In the genomic region with DNA sequence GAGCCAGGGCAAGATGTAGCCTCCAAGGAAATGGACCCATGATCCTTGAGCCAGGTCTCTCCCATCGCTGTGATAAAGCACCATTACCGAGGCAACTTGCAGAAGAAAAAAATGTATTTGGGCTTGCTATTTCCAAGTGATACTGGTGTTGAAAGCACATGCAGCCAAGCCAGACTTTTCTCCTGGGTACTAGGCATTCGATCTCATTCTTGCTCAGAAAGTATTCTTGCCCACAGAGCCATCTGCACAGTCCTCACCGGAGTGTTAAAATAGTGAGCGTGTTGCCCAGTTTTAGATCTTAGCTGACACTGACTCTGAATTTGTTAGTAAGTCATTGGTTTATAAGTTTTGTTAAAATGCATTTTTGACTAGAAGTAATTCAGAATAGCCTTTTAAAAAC, we compare ENCODE assay signal across 10 mouse cellular contexts.
"Had no signal": no experiment of that assay in that cellular context is flagged by ENCODE, and none has a peak within 500 bp of the region (broad histone marks: within the 10 kb centered on the region; RNA-seq: fewer than 3 reads in every experiment).

No protein-coding gene starts in this region.

- DNase-seq: kidney, adult 11 months; kidney, postnatal 10 days; kidney, postnatal 4 days; lung, adult 18-20 months; thymus, postnatal 4 days had no signal

- H3K27me3 ChIP-seq: limb, embryonic 13.5 days; midbrain, embryonic 12.5 days; neural tube, embryonic 15.5 days had no signal

- H3K4me1 ChIP-seq: limb, embryonic 13.5 days; midbrain, embryonic 12.5 days; neural tube, embryonic 15.5 days had no signal

- H3K27ac ChIP-seq: limb, embryonic 13.5 days; liver, embryonic 14.5 days; midbrain, embryonic 12.5 days; neural tube, embryonic 15.5 days had no signal

- H3K9ac ChIP-seq: limb, embryonic 13.5 days; liver, embryonic 14.5 days; midbrain, embryonic 12.5 days; neural tube, embryonic 15.5 days had no signal

- H3K36me3 ChIP-seq: limb, embryonic 13.5 days; midbrain, embryonic 12.5 days; neural tube, embryonic 15.5 days had no signal

- H3K4me2 ChIP-seq: limb, embryonic 13.5 days; midbrain, embryonic 12.5 days; neural tube, embryonic 15.5 days had no signal

- H3K9me3 ChIP-seq: limb, embryonic 13.5 days; midbrain, embryonic 12.5 days; neural tube, embryonic 15.5 days had no signal

- H3K4me3 ChIP-seq: limb, embryonic 13.5 days; midbrain, embryonic 12.5 days; myocyte; neural tube, embryonic 15.5 days had no signal
